Mouse (Mus musculus) spleen, adult 2 months (tissue): Measurements from ENCODE around the gene Zfyve1.

ENCODE experiments used
- CTCF ChIP-seq: fragments of 200-500 bp; IDR thresholded peaks from 2 replicates; pipeline ENCODE4 v1.5.1; 2011; ENCODE audit warnings: mild to moderate bottlenecking, inconsistent platforms; ENCODE audit not compliant: insufficient read depth, insufficient read length, insufficient replicate concordance; ENCODE audit errors: extremely low read depth
- POLR2A ChIP-seq: fragments of 200-500 bp; IDR thresholded peaks from 2 replicates; pipeline ENCODE4 v1.6.1; 2011; ENCODE audit warnings: low read depth, low read length, inconsistent platforms

- TF ChIP-seq CTCF: no peak
- no peak for TF ChIP-seq POLR2A
These were observed 27.2 kb downstream of the Zfyve1 start for GRCm38 (mm10) chr12:83569866-83570265.
